Mouse (Mus musculus) myocyte (in vitro differentiated cells): ENCODE data around the gene Hsd17b14. TPM values are rescaled to one million over a fixed set of nuclear protein-coding genes. Genes with fewer than 3 reads are reported as not detected.
A peak's percentile ranks its signal among the peaks of the same experiment; 100 is the strongest.

Experiments
- H3K27me3 ChIP-seq: one replicate; pipeline ENCODE4 v1.6.1; 2011; ENCODE audit not compliant: control insufficient read depth, insufficient read depth, insufficient read length
- H3K36me3 ChIP-seq: one replicate; pipeline ENCODE4 v1.6.1; 2011; ENCODE audit not compliant: control insufficient read depth, insufficient read depth
- H3K4me2 ChIP-seq: one replicate; pipeline ENCODE4 v1.6.1; 2011; ENCODE audit warnings: low read depth, control low read depth
- H3K4me3 ChIP-seq: one replicate; pipeline ENCODE4 v1.5.1; 2011; ENCODE audit warnings: mild to moderate bottlenecking, control low read depth, moderate library complexity
- H3K79me2 ChIP-seq: one replicate; pipeline ENCODE4 v1.6.1; 2011; ENCODE audit not compliant: control insufficient read depth, insufficient read depth
- H3ac ChIP-seq: one replicate; pipeline ENCODE4 v1.6.1; 2011; ENCODE audit not compliant: control insufficient read depth, insufficient read length
- CEBPB ChIP-seq: IDR thresholded peaks from 2 replicates; pipeline ENCODE4 v1.6.1; 2011; ENCODE audit warnings: mild to moderate bottlenecking, moderate library complexity; ENCODE audit not compliant: poor library complexity, insufficient read depth, severe bottlenecking
- E2F4 ChIP-seq: IDR thresholded peaks from one replicate; pipeline ENCODE4 v1.6.1; 2011; ENCODE audit warnings: mild to moderate bottlenecking, control low read depth, moderate library complexity; ENCODE audit not compliant: insufficient read depth
- MAX ChIP-seq: IDR thresholded peaks from one replicate; pipeline ENCODE4 v1.6.1; 2011; ENCODE audit warnings: low read depth, mild to moderate bottlenecking, control low read depth
- MYOD1 ChIP-seq, 3 experiments: IDR thresholded peaks; one replicate each; pipeline ENCODE4 v1.6.1; 2011; ENCODE audit warnings: control low read depth in 2 of 3, low read depth in 2 of 3, mild to moderate bottlenecking in 2 of 3, moderate library complexity in 1 of 3; ENCODE audit not compliant: insufficient read length in 2 of 3, control insufficient read depth in 1 of 3
- MYOG ChIP-seq, 3 experiments: IDR thresholded peaks; one replicate each; pipeline ENCODE4 v1.6.1; 2011; ENCODE audit warnings: control low read depth in 2 of 3, low read depth in 2 of 3, mild to moderate bottlenecking in 2 of 3; ENCODE audit not compliant: insufficient read length in 2 of 3, control insufficient read depth in 1 of 3, insufficient read depth in 1 of 3
- POLR2A ChIP-seq: IDR thresholded peaks from one replicate; pipeline ENCODE4 v1.6.1; 2011; ENCODE audit warnings: low read depth, mild to moderate bottlenecking, control low read depth, moderate library complexity; ENCODE audit not compliant: insufficient read length
- POLR2AphosphoS2 ChIP-seq: IDR thresholded peaks from one replicate; pipeline ENCODE4 v1.6.1; 2011; ENCODE audit warnings: low read depth, control low read depth; ENCODE audit not compliant: insufficient read length
- REST ChIP-seq: IDR thresholded peaks from one replicate; pipeline ENCODE4 v1.6.1; 2011; ENCODE audit warnings: mild to moderate bottlenecking, control low read depth, moderate library complexity; ENCODE audit not compliant: insufficient read depth, insufficient read length
- SRF ChIP-seq: IDR thresholded peaks from one replicate; pipeline ENCODE4 v1.6.1; 2011; ENCODE audit warnings: low read depth; ENCODE audit not compliant: control insufficient read depth, insufficient read length
- TCF12 ChIP-seq: IDR thresholded peaks from one replicate; pipeline ENCODE4 v1.6.1; 2011; ENCODE audit warnings: mild to moderate bottlenecking, control low read depth; ENCODE audit not compliant: poor library complexity, insufficient read depth, severe bottlenecking
- TCF3 ChIP-seq: IDR thresholded peaks from one replicate; pipeline ENCODE4 v1.6.1; 2011; ENCODE audit warnings: low read depth, control low read depth; ENCODE audit not compliant: insufficient read length
- USF1 ChIP-seq: IDR thresholded peaks from one replicate; pipeline ENCODE4 v1.6.1; 2011; ENCODE audit warnings: low read depth, mild to moderate bottlenecking, control low read depth, moderate library complexity
- polyA plus RNA-seq: library from polyadenylated mRNA; unstranded; fragments of >200 nt; fragmentation: generic; extraction: Trizol; gene quantifications from one replicate; pipeline ENCODE4 v1.2.1, GENCODE M21; 2012; ENCODE audit warnings: missing spikeins

Gene Hsd17b14
- polyA plus RNA-seq, 1 experiment: 1.9 TPM

DNA sequence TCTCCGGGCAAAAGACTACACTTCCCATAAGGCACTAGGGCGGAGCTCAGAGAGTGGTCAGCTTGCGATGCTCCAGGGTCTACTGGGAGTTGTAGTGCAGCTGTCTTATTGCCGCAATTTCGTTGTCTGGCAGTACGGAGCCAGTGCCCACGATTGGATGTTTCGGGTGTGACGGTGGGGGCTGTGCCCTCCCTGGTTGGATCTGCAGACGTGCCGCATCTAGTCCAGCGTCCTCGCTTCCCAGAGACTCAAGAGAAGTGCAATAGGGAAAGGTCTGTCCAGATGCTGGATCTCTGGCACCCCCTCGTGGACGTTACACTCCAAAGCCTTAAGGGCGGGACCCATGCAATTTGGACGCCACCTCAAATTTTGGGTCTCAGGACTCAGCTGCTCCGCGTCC is 34.5 kb downstream of the Hsd17b14 start:
- Histone ChIP-seq H3ac (no peak overlapping the region), H3K79me2 (no peaks in the 10 kb centered on the region), H3K4me3 (no peak overlapping the region), H3K27me3 (no peaks in the 10 kb centered on the region), H3K4me2 (peak overlapping the region; percentile 58), H3K36me3 (no peaks in the 10 kb centered on the region)
- TF ChIP-seq POLR2A (peak; percentile 18), CEBPB (no peak), MAX (no peak), USF1 (no peak), MYOG (IDR thresholded peaks at IDR 0.05; ENCODE audit: control insufficient read depth in 1 of 3, insufficient read depth in 1 of 3, insufficient read length in 2 of 3, low read depth in 2 of 3) (no peak), TCF3 (no peak), SRF (no peak), REST (no peak), E2F4 (no peak), POLR2AphosphoS2 (peak; percentile 35), TCF12 (no peak)

DNA sequence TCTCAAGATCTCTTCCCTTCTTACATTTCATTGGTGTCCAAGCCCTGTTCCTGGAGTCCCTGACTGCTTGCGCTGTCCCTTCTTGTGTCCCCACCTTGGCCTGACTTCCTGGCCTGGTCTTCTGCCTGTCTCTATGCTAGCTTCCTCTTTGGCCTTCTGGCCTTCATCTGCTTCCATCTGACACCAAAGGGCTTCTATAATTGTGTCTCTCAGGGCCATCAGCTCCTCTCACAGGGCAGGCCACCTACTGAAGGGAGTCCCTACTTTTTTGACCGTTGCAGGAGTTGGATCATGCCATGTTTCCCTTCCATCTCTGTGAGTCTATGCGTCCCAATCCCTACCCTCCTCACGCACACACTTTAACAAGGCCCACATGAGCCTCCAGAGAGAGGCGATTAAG is 35.2 kb downstream of the Hsd17b14 start:
- H3K27me3 ChIP-seq: no peaks in the 10 kb centered on the region
- no peak overlapping the region for H3ac ChIP-seq
- no peak for TF ChIP-seq POLR2AphosphoS2
- TF ChIP-seq MAX: no peak
- TF ChIP-seq CEBPB: no peak
- no peak for TF ChIP-seq SRF
- TF ChIP-seq REST: no peak
- no peak for TF ChIP-seq TCF3
- TF ChIP-seq E2F4: no peak
- TF ChIP-seq MYOD1 (IDR thresholded peaks at IDR 0.05; ENCODE audit: control insufficient read depth in 1 of 3, insufficient read length in 2 of 3, low read depth in 2 of 3): no peak
- TF ChIP-seq MYOG (IDR thresholded peaks at IDR 0.05; ENCODE audit: control insufficient read depth in 1 of 3, insufficient read depth in 1 of 3, insufficient read length in 2 of 3, low read depth in 2 of 3): no peak
- no peak for TF ChIP-seq TCF12
- no peak for TF ChIP-seq USF1
- no peaks in the 10 kb centered on the region for H3K79me2 ChIP-seq
- H3K4me2 ChIP-seq: peak overlapping the region; percentile 58
- no peaks in the 10 kb centered on the region for H3K36me3 ChIP-seq
- H3K4me3 ChIP-seq: no peak overlapping the region

DNA sequence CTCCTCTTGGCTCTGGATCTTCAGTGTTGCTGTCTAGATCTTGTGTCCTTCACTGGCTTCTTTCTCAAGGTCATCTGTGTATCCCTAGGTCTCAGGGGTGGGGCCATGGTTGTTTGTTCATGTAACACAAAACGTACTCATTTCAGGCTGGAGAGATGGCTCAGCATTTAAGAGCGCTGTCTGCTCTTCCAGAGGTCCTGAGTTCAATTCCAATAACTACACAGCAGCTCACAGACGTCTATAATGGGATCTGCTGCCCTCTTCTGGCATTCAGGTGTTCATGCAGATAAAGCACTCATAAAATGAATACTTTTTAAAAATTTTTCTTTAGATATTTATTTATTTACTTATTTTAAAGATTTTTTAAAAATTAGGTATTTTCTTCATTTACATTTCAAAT is 36.2 kb downstream of the Hsd17b14 start:
- Histone ChIP-seq H3K4me3 (no peak overlapping the region), H3ac (no peak overlapping the region), H3K36me3 (no peaks in the 10 kb centered on the region), H3K79me2 (no peaks in the 10 kb centered on the region), H3K27me3 (no peaks in the 10 kb centered on the region), H3K4me2 (no peak overlapping the region)
- TF ChIP-seq MYOG (IDR thresholded peaks at IDR 0.05; ENCODE audit: control insufficient read depth in 1 of 3, insufficient read depth in 1 of 3, insufficient read length in 2 of 3, low read depth in 2 of 3) (no peak), REST (no peak), E2F4 (no peak), TCF3 (no peak), CEBPB (no peak)

DNA sequence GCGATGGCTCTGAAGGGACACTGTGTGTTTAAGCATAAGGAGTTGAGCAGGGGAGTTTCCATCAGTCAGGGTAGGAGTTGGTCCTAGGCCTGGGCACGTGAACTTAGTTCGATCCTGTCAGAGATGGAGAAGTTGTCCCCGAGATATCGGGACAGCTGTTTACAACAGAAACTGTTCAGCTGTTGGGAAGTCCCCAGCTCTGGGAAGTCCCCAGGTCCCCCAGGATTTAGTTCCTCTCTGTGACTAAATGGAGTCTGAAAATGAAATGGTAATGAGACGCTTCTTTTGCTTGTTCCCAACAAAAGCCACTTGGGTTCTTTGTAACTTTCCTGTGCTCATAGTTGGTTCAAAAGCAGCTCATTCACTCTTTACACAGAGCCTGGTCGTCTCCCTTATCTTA is 37.2 kb downstream of the Hsd17b14 start:
- TF ChIP-seq CEBPB: no peak
- no peak for TF ChIP-seq MAX
- TF ChIP-seq USF1: no peak
- TF ChIP-seq POLR2AphosphoS2: no peak
- peak in 2 of 3 experiments; percentile 19 to 54 for TF ChIP-seq MYOD1 (IDR thresholded peaks at IDR 0.05; ENCODE audit: control insufficient read depth in 1 of 3, insufficient read length in 2 of 3, low read depth in 2 of 3)
- TF ChIP-seq E2F4: no peak
- no peak for TF ChIP-seq REST
- TF ChIP-seq TCF3: no peak
- TF ChIP-seq TCF12: peak; percentile 9
- TF ChIP-seq MYOG (IDR thresholded peaks at IDR 0.05; ENCODE audit: control insufficient read depth in 1 of 3, insufficient read depth in 1 of 3, insufficient read length in 2 of 3, low read depth in 2 of 3): peak in 1 of 3 experiments; percentile 47
- TF ChIP-seq POLR2A: no peak
- no peak overlapping the region for H3ac ChIP-seq
- no peaks in the 10 kb centered on the region for H3K36me3 ChIP-seq
- H3K27me3 ChIP-seq: no peaks in the 10 kb centered on the region
- H3K4me3 ChIP-seq: no peak overlapping the region
- H3K4me2 ChIP-seq: no peak overlapping the region
- no peaks in the 10 kb centered on the region for H3K79me2 ChIP-seq

DNA sequence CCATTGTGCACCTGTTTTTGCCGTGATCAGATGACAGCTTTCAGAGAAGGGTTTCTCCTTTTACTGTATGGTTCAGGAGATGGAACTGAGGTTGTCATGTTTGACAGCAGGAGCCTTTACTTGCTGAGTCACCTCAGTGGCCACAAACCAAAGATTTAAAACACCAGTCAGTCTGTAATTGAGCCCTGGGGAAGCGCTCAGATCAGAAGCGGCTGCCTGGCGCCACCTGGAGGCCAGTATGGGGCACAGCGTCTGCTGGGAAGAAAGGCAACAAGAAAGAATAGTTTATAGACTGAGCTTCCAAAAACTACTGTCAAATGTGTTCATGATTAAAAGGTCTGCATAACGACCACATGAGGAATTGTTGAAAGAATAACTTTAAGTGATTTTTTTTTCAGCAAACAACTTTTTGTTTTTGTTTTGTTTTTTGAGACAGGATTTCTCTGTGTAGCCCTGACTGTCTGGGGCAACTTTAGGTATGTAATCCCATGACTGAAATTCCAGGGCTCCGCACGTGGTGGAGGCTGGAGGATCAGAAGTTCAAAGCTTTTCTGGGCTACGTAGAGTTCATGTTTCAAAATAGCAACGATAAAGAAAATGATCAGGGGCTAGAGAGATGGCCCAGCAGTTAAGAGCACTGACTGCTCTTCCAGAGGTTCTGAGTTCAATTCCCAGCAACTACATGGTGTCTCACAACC is 38.6 kb downstream of the Hsd17b14 start:
- Histone ChIP-seq H3K4me3 (no peak overlapping the region), H3K36me3 (no peaks in the 10 kb centered on the region), H3K79me2 (no peaks in the 10 kb centered on the region), H3K4me2 (no peak overlapping the region), H3ac (no peak overlapping the region), H3K27me3 (no peaks in the 10 kb centered on the region)
- TF ChIP-seq POLR2A (no peak), TCF3 (no peak), REST (no peak), POLR2AphosphoS2 (no peak), MAX (no peak), SRF (no peak), USF1 (no peak), MYOG (IDR thresholded peaks at IDR 0.05; ENCODE audit: control insufficient read depth in 1 of 3, insufficient read depth in 1 of 3, insufficient read length in 2 of 3, low read depth in 2 of 3) (no peak), TCF12 (no peak), E2F4 (no peak), MYOD1 (IDR thresholded peaks at IDR 0.05; ENCODE audit: control insufficient read depth in 1 of 3, insufficient read length in 2 of 3, low read depth in 2 of 3) (no peak), CEBPB (no peak)
